Mouse (Mus musculus) small intestine, adult 2 months (tissue): ENCODE data around the gene Dapl1.

Experiments used
- CTCF ChIP-seq: fragments of 200-500 bp; IDR thresholded peaks from 2 replicates; pipeline ENCODE4 v1.5.1; 2012; ENCODE audit warnings: low read depth, mild to moderate bottlenecking, control low read depth, inconsistent platforms, low read length, moderate library complexity, mixed read lengths; ENCODE audit not compliant: insufficient replicate concordance, insufficient read length; ENCODE audit errors: extremely low read depth
- POLR2A ChIP-seq: fragments of 200-500 bp; IDR thresholded peaks from 2 replicates; pipeline ENCODE4 v1.6.1; 2012; ENCODE audit warnings: low read depth, mild to moderate bottlenecking, control low read depth, inconsistent platforms, low read length, moderate library complexity

- TF ChIP-seq POLR2A, result no peak
- no peak for TF ChIP-seq CTCF
Measured at GRCm38 (mm10) chr2:59484438-59484837, at the start of gene Dapl1.
